Mouse (Mus musculus) c-Kit-positive CD71-positive TER-119-positive erythroid progenitor cells, embryonic 14.5 days (primary cell): ENCODE results near the gene Kif3c.
A peak's percentile ranks its signal among the peaks of the same experiment; 100 is the strongest.
"Not testable (repeated sequence)": the region's sequence is repeated elsewhere in the genome, so short reads cannot be mapped to it uniquely, and the experiment has no call there.

Source experiments
- DNase-seq: peaks from one replicate; pipeline ENCODE4 v3.0.0-alpha.2; 2013; ENCODE audit warnings: low spot score

Gene Kif3c

DNA sequence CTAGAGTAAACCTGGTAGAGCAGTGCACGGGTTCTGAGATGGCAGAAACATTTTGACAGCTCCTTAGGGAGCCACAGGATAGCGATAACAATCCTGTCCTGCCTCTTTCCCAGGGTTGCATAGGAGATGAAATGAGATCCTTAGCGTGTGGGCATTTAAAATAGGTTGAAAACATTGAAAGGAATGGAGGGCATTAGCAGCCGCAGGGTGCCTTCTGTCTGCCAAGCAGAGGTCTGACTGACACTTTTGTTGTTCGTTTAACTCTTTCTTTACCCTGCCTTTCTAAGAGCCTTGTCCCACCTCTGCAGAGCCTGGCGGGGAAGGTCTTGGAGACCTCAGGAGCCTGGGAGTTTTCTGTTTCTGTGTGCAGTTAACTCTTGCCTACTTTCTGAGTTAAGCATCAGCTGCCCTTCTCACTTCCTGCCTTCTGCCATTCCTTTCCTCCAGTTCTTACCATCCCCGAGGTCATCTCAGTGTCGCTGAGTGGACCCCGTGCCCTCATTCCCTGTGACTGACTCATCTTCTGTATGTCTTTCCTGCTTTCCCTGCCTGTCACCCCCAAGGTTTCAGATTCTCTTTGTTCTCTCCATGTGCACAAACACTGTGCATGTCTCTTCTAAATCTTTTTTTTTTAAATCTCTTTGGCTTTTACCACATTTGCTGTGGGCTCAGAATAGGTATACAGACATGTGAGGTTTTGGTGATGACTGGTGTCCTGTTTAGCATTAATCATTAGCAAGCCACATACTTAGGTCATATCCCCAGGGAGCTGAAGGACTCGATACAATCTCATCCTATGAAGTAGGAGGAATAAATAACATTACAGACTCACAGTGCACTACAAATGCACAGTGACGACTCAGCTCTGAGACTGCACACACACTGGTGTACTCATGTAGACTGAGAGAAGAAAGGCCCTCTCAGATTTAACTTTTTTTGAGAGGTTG lies 6.3 kb downstream of the Kif3c start:
- DNase-seq, result no peak

DNA sequence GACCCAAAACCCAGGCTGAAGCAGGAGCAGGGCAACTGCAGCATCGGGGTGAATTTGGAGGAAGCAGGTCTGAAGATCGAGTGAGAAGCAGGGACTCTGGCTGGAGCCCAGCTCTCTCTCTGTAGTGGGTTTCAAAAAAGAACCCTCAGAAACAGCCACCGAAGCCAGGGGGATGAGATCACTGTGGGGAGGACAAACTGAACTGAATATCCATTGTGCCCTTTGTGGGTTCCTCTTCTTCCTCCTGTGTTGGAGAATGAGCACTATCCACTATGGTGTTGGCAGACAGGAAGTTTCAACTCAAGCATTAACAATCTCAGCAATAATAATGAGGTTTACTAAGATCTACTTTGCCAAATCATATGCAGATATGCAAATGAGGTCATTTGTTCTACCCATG lies 7.1 kb downstream of the Kif3c start:
- no peak for DNase-seq

DNA sequence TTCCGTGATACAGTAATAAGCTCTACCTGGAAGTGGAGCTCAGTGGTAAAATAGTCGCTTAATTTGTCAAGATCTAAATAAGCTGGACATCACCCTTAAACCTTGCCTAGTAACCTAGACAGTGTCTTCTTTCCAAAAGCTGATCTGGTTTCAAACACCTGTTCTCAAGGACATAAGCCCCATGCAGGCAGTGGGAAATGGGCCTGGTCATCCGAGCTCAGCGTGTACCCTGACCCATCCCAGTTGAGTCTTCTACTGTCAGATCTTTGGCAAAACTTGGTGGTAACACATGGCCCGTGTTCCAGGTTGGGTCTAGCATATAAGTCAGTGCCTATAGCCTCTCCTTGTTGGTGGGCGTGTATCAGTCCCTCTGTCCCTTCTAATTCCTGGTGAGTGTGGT lies 8.6 kb downstream of the Kif3c start:
- DNase-seq, result no peak

DNA sequence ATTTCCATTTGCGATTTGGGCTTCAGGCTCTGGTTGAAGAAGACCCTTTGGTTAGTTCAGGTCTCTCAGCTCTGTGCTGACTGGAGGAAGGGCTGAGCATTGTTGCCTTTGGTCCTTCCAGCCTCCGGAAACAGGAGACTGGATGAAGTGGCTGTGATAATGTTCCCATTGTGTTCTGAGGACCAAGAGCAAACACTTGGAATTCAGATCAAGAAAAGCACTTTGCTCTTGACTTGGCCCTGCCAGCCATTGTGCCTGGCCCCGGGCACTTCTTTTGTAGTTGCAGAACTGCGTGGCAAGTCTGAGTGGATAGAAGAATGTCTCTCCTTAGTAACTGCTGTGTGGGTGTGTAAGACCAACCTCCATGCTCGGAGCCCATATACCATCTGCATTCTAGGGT lies 9.6 kb downstream of the Kif3c start:
- no peak for DNase-seq

DNA sequence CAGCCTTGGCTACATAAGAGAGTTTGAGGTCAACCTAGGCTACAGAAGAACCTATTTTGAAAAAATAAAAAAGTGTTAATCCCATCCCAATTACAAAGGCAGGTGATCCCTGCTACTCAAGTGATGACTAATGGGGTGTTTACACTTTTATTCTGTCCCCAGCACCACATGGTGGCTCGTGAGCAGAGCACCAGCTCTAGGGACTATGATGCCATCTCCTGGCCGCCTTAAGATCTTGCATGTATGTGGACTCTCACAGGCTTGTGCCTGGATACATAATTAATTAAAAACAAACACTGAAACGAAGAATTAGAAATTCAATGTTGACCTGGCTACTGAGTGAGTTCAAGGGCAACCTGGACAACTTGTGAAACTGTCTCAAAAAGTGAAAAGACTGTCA lies 12.3 kb downstream of the Kif3c start:
- DNase-seq, result peak; percentile 15

DNA sequence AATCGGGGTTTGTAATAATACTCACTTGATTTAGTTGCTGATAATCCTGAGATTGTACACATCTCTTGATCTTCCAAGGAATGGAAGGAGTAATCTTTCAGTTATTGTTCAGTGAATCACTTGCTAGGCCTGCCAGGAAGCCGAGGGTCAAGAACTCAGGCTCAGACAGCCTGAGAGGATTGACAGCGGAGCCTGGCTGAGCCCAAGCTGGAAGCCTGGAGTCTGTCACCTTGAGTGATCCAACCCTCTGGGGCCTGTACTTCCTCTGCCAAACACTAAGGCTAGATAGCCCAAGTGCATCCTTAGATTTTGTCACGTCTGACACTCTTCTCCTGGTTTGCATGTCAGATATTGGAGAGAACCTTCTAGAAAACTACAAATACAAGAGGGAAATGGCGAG lies 12.8 kb downstream of the Kif3c start:
- DNase-seq, result no peak

- DNase-seq, result no peak
These were observed 19.9 kb downstream of the Kif3c start for GRCm38 (mm10) chr12:3384860-3385259.

- no peak for DNase-seq
These were observed 20.3 kb downstream of the Kif3c start for GRCm38 (mm10) chr12:3385271-3385670.

GRCm38 (mm10) chr12:3385940-3386339 lies 21.0 kb downstream of the Kif3c start:
- DNase-seq, result no peak

DNA sequence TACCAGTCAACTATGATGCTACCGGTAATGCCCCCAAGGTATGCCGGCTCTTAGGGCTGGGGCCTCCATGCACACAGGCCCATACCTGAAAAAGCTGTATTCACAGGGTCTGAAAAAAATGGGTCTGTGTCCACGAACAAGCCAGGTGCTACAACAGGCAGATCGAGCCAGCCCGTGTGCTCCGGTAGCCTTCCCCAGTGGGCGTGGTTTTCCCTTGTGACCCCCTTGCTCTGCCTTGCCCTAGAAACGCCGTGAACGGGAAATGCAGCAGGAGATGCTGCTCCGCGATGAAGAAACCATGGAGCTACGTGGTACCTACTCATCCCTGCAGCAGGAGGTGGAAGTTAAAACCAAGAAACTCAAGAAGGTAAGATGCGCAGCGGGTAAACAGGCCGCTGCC lies 23.0 kb downstream of the Kif3c start:
- DNase-seq, result no peak

DNA sequence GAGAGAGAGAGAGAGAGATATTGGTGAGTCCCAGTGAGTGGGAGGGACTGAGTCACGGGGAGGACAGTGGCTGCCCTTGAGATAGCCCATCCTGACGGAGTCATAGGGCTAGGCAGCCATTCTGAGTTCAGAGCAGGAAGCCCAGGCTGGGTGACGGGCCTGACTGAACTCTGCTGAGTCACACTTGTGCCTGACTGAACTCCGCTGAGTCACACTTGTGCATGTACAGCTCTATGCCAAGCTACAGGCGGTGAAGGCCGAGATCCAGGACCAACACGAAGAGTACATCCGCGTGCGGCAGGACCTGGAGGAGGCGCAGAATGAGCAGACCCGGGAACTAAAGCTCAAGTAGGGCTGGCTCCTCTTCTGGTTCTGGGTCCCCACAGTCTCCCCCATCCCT lies 24.5 kb downstream of the Kif3c start:
- peak; percentile 24 for DNase-seq

- no peak for DNase-seq
These were observed 25.1 kb downstream of the Kif3c start for GRCm38 (mm10) chr12:3390071-3390470.

DNA sequence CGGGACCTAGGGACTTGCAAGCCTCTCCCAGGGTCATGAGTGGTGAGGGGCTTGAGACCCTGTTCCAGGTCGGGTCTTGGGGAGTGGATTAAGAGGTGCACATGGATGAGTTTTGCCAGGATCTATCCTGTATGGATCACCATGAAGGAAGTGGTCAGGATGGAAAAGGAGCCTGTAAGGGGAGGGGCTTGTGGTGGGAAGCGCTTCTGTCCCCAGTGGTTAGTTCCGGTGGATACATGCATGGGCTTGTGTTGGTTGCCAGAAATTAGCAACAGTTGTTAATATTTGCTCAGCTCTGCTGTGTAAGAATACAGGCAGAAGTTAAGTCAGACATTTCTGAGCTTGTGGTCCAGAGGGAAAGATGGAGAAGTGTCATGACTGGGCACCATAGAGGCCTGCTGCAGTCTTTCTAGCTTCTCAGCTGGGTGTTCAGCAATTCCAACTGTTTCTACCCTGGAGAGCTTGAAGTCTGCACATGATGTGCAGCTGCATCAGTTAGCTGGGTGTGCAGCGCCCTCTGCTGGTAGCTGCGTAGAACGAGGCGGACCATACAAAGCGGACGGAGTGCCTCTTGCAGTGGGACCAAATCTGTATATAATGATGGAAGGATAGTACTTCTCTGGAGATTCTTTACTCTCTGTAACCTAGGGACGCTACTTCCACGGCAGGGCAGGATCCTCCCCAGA lies 25.8 kb downstream of the Kif3c start:
- DNase-seq, result peak; percentile 59

GRCm38 (mm10) chr12:3391276-3391675 lies 26.3 kb downstream of the Kif3c start:
- DNase-seq, result no peak

DNA sequence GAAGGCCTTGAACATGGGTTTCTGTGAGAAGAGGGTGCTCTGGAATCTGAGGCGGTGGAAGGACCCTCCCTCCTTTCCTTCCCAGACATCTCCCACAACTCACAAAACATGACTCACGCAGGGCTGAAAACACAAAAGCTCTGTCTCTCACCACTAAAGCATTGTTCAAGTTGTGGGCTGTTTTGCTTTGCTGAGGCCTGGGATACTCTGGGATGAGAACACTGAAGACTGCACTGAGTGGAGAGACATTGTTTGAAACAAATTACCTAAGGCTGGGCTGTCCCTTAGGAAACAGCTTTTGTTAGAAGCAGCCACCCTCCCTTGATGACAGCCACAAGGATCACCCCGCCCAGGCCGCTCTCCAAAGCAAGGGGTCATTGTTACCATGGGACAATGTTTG lies 28.2 kb downstream of the Kif3c start:
- DNase-seq, result no peak

- DNase-seq, result no peak
These were observed 32.0 kb downstream of the Kif3c start for GRCm38 (mm10) chr12:3396931-3397330.

DNA sequence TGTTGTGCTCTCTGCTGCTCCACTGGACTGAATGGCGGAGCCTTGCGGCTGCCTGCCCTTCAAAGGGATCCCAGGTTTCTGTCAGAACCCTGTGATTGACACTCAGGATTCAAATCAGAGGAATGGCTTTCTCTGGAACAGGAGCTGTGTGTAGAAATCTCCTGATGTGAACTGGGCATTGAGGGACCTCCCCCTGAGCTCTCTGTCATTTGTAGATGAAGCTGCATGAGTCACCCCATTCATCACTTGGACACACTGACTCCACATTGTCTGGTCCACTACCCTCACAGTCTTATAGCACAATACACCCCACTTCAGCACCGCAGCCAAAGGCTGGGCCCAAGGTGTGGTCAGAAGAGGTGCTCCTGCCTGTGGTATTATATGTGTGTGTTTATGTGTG lies 40.7 kb downstream of the Kif3c start:
- not testable (repeated sequence) for DNase-seq

DNA sequence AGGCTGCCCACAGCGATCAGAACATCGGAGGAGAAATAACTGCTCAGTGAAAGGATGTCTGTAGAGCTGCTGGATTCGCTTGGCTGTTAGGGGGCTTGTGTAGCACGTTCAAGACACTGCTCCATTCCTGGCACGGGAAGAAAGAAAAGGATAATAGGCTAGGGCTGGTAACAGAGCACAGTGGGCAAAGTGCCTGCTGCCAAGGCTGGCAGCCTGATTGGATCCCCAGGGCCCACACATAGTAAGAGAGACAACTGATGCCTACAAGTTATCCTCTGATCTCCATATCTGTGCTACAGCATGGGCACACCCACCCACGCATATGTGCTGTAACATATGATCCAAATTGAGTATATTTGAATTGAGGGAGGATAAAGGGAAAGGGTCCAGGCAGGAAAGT lies 41.7 kb downstream of the Kif3c start:
- DNase-seq, result no peak

- DNase-seq, result no peak
These were observed 50.0 kb downstream of the Kif3c start for GRCm38 (mm10) chr12:3414956-3415355.

DNA sequence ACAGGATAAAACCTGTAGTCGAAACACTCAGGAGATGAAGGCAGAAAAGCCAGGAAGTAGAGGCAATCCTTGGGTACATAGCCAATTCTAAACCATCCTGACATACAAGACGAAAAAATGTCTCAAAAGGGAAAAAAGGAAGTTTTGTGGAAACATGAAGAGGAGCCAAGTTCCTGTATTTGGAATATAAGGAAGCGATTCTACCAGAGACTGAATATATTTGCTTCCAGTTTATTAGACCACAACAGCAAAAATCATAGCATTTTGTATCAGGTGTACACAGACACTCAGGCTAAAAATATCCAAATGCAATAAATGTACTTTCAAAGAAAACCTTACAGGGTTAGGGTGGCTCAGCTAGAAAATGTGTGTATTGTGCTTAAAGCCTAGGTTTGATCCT lies 53.8 kb downstream of the Kif3c start:
- DNase-seq, result no peak

DNA sequence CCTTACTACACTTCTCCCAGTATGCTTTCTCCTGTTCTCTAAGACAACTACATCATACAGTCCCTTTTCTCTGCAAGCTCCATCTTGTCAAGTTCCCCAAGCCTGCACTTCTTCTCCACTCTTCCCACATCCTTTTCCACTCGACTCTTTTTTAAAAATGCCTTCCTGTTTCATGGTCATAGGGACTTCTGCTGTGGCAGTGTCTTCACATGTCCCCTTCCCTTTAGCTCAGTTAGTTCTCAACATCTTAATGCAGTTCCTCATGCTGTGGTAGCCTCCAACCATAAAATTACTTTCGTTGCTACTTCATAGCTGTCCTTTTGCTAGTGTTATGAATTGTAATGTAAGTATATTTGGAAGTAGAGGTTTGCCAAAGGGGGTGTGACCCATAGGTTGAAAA lies 55.6 kb downstream of the Kif3c start:
- DNase-seq, result no peak

GRCm38 (mm10) chr12:3422786-3423185 lies 57.9 kb downstream of the Kif3c start:
- DNase-seq, result no peak

DNA sequence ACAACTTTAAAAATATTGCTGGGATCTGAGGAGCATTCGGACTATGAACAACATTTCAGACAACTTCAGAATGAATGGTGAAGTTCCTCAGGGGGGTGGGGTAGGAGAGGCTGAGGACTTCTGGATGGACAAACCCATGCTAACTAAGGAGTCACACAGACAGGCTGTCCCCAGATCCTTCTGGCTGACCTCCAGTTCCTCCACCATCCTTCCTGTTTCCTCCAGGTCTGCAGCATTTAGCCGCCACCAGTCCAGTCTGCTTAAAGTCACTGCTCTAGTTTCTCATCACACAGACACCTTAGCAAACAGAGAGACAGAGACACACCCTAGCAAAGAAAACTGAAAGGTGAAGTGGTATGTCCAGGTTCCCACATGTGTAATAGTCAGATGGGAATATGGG lies 59.2 kb downstream of the Kif3c start:
- DNase-seq, result no peak
